Mouse (Mus musculus): ENCODE measurements around the gene Pde1a. TPM values are rescaled to one million over a fixed set of nuclear protein-coding genes. Genes with fewer than 3 reads are reported as not detected.

The Pde1a gene
- 9.6 and 15.7 TPM in 2 replicates for polyA plus RNA-seq (2015; fragmentation: Nextera tagmentation; extraction: Ambion mirVana)

DNA sequence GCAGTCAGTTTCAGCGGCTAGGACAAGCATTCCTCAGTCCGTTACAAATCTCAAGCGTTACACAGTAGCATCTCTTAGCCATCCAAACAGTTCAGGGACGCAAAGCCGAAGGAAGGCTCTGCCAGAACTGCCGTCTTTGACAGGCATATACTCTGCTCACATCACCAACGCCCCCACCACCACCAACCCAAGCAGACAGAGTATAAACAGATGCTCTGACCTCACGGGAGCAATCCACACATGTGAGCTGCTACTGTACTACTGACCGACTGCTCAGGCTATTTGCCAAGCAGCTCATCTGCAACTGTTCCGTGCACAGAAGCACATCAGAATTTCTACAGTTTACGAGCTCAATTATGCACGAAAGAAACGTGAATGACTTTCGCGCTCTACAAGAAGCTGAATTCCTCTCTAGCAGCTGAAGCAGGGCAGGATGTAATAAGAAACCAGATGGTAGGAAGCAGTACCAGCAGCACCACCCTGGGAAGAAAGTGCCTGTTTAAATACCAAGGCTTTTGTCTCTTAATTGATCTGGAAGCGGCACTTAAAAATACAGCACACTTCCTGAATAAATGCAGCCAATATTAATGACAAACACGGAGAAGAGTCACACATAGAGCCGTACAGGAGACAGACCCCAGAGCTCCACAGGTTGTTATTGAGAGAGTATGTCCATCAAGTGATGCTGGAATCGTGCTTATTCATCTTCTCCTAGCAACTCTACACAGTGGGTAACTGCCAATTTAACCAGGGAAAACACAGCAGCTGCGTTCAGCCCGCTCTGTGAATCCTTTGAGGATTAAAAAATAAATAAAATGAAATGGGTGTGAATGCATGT lies at the start of gene Pde1a:
TSS of gene Pde1a (minus strand) at position 598 of the 838 bp plus-strand sequence.

Other genes with a start within 250 kb of the Pde1a start
- gene Prdx6b, start 163.0 kb upstream of the Pde1a start, polyA plus RNA-seq (2015; fragmentation: Nextera tagmentation; extraction: Ambion mirVana) = not detected in 2 replicates
- gene Dnajc10, start 186.0 kb upstream of the Pde1a start, polyA plus RNA-seq (2015; fragmentation: Nextera tagmentation; extraction: Ambion mirVana) = 50.1 and 56.9 TPM in 2 replicates

Measured in adrenal gland, postnatal 0 days (tissue).